Mouse (Mus musculus): ENCODE results near the gene Zfp62. TPM values are rescaled to one million over a fixed set of nuclear protein-coding genes. Genes with fewer than 3 reads are reported as not detected.

The Zfp62 gene
- polyA plus RNA-seq, 1 experiment from 2014 or later: 33.9 TPM

GRCm38 (mm10) chr11:49201142-49201541 is 1.9 kb upstream of the Zfp62 start:
- no peaks in the 10 kb centered on the region for H3K36me3 ChIP-seq (ENCODE audit: control insufficient read depth, insufficient read depth, low read length)
- no peak for ATAC-seq (replicated peaks; ENCODE audit: insufficient number of reproducible peaks, low FRiP score, low TSS enrichment)

GRCm38 (mm10) chr11:49202071-49202470 is 1.0 kb upstream of the Zfp62 start:
- no peak for ATAC-seq (replicated peaks; ENCODE audit: insufficient number of reproducible peaks, low FRiP score, low TSS enrichment)
- Histone ChIP-seq H3K27ac (ENCODE audit: low read depth, low read length) (peak overlapping the region; percentile 100), H3K27me3 (ENCODE audit: control insufficient read depth, insufficient read depth, low read length) (no peaks in the 10 kb centered on the region), H3K4me1 (ENCODE audit: control insufficient read depth, insufficient read depth, low read length) (peaks cover 12% of the 10 kb centered on the region), H3K9ac (ENCODE audit: low read depth, low read length) (peak overlapping the region; percentile 99), H3K9me3 (replicated peaks; ENCODE audit: control insufficient read depth, low read length) (no peaks in the 10 kb centered on the region), H3K4me3 (ENCODE audit: low read depth, low read length) (peak overlapping the region; percentile 94), H3K4me2 (peak overlapping the region; percentile 80), H3K36me3 (ENCODE audit: control insufficient read depth, insufficient read depth, low read length) (peaks cover 2% of the 10 kb centered on the region; the same call in 1 of the 2 replicates)
- 56% methylated on average over 2 of the region's 2 CpGs for WGBS (ENCODE audit: insufficient replicate concordance)

More at GRCm38 (mm10) chr11:49201142-49201541, 1.9 kb upstream of the Zfp62 start:
- Histone ChIP-seq H3K4me2 (no peak overlapping the region), H3K27ac (ENCODE audit: low read depth, low read length) (no peak overlapping the region), H3K27me3 (ENCODE audit: control insufficient read depth, insufficient read depth, low read length) (no peaks in the 10 kb centered on the region), H3K9me3 (replicated peaks; ENCODE audit: control insufficient read depth, low read length) (no peaks in the 10 kb centered on the region), H3K4me1 (ENCODE audit: control insufficient read depth, insufficient read depth, low read length) (peaks cover 9% of the 10 kb centered on the region), H3K9ac (ENCODE audit: low read depth, low read length) (no peak overlapping the region), H3K4me3 (ENCODE audit: low read depth, low read length) (no peak overlapping the region)

GRCm38 (mm10) chr11:49202523-49203061 is 500 bp upstream of the Zfp62 start:
- Histone ChIP-seq H3K9ac (ENCODE audit: low read depth, low read length) (peak overlapping the region; percentile 99), H3K27ac (ENCODE audit: low read depth, low read length) (peak overlapping the region; percentile 100), H3K4me2 (peak overlapping the region; percentile 80), H3K27me3 (ENCODE audit: control insufficient read depth, insufficient read depth, low read length) (no peaks in the 10 kb centered on the region), H3K4me3 (ENCODE audit: low read depth, low read length) (peak overlapping the region; percentile 94), H3K36me3 (ENCODE audit: control insufficient read depth, insufficient read depth, low read length) (peaks cover 2% of the 10 kb centered on the region; the same call in 1 of the 2 replicates), H3K9me3 (replicated peaks; ENCODE audit: control insufficient read depth, low read length) (no peaks in the 10 kb centered on the region), H3K4me1 (ENCODE audit: control insufficient read depth, insufficient read depth, low read length) (peaks cover 12% of the 10 kb centered on the region)
- 0 out of 2 replicates have a peak, but pooled peaks have one; percentile 20 for ATAC-seq (replicated peaks; ENCODE audit: insufficient number of reproducible peaks, low FRiP score, low TSS enrichment)
- 4% methylated on average over 10 of the region's 10 CpGs for WGBS (ENCODE audit: insufficient replicate concordance)

- Histone ChIP-seq H3K27ac (ENCODE audit: low read depth, low read length) (peak overlapping the region; percentile 100), H3K27me3 (ENCODE audit: control insufficient read depth, insufficient read depth, low read length) (no peaks in the 10 kb centered on the region), H3K9me3 (replicated peaks; ENCODE audit: control insufficient read depth, low read length) (no peaks in the 10 kb centered on the region), H3K4me3 (ENCODE audit: low read depth, low read length) (peak overlapping the region; percentile 94), H3K4me2 (peak overlapping the region; percentile 80), H3K4me1 (ENCODE audit: control insufficient read depth, insufficient read depth, low read length) (peaks cover 12% of the 10 kb centered on the region), H3K36me3 (ENCODE audit: control insufficient read depth, insufficient read depth, low read length) (peaks cover 2% of the 10 kb centered on the region; the same call in 1 of the 2 replicates), H3K9ac (ENCODE audit: low read depth, low read length) (peak overlapping the region; percentile 99)
- 1% methylated on average over 24 of the region's 24 CpGs for WGBS (ENCODE audit: insufficient replicate concordance)
- ATAC-seq (replicated peaks; ENCODE audit: insufficient number of reproducible peaks, low FRiP score, low TSS enrichment): peak; percentile 76
Measured at GRCm38 (mm10) chr11:49203771-49204497, 842 bp downstream of the Zfp62 start.

GRCm38 (mm10) chr11:49205080-49205590 is 2.0 kb downstream of the Zfp62 start:
- 79% methylated on average over 6 of the region's 6 CpGs for WGBS (ENCODE audit: insufficient replicate concordance)
- no peak overlapping the region for H3K27ac ChIP-seq (ENCODE audit: low read depth, low read length)
- H3K9me3 ChIP-seq (replicated peaks; ENCODE audit: control insufficient read depth, low read length): no peaks in the 10 kb centered on the region
- peaks cover 2% of the 10 kb centered on the region; the same call in 1 of the 2 replicates for H3K36me3 ChIP-seq (ENCODE audit: control insufficient read depth, insufficient read depth, low read length)
- peaks cover 12% of the 10 kb centered on the region for H3K4me1 ChIP-seq (ENCODE audit: control insufficient read depth, insufficient read depth, low read length)
- H3K4me2 ChIP-seq: peak overlapping the region; percentile 80
- no peaks in the 10 kb centered on the region for H3K27me3 ChIP-seq (ENCODE audit: control insufficient read depth, insufficient read depth, low read length)
- no peak for ATAC-seq (replicated peaks; ENCODE audit: insufficient number of reproducible peaks, low FRiP score, low TSS enrichment)
- H3K9ac ChIP-seq (ENCODE audit: low read depth, low read length): no peak overlapping the region
- peak overlapping the region; percentile 94; the same call in 1 of the 2 replicates for H3K4me3 ChIP-seq (ENCODE audit: low read depth, low read length)

GRCm38 (mm10) chr11:49207495-49207894 is 4.4 kb downstream of the Zfp62 start:
- no peaks in the 10 kb centered on the region for H3K27me3 ChIP-seq (ENCODE audit: control insufficient read depth, insufficient read depth, low read length)
- H3K4me2 ChIP-seq: no peak overlapping the region
- no peak overlapping the region for H3K9ac ChIP-seq (ENCODE audit: low read depth, low read length)
- no peak for ATAC-seq (replicated peaks; ENCODE audit: insufficient number of reproducible peaks, low FRiP score, low TSS enrichment)
- WGBS (ENCODE audit: insufficient replicate concordance): 97% methylated on average over 1 of the region's 1 CpGs
- H3K27ac ChIP-seq (ENCODE audit: low read depth, low read length): no peak overlapping the region
- peaks cover 7% of the 10 kb centered on the region; the same call in 1 of the 2 replicates for H3K4me1 ChIP-seq (ENCODE audit: control insufficient read depth, insufficient read depth, low read length)
- no peak overlapping the region for H3K4me3 ChIP-seq (ENCODE audit: low read depth, low read length)
- H3K9me3 ChIP-seq (replicated peaks; ENCODE audit: control insufficient read depth, low read length): no peaks in the 10 kb centered on the region
- peaks cover 2% of the 10 kb centered on the region; the same call in 1 of the 2 replicates for H3K36me3 ChIP-seq (ENCODE audit: control insufficient read depth, insufficient read depth, low read length)

- H3K4me2 ChIP-seq: no peak overlapping the region
- ATAC-seq (replicated peaks; ENCODE audit: insufficient number of reproducible peaks, low FRiP score, low TSS enrichment): no peak
- H3K9ac ChIP-seq (ENCODE audit: low read depth, low read length): no peak overlapping the region
- no peak overlapping the region for H3K4me3 ChIP-seq (ENCODE audit: low read depth, low read length)
- H3K9me3 ChIP-seq (replicated peaks; ENCODE audit: control insufficient read depth, low read length): no peaks in the 10 kb centered on the region
- no peaks in the 10 kb centered on the region for H3K4me1 ChIP-seq (ENCODE audit: control insufficient read depth, insufficient read depth, low read length)
- H3K27me3 ChIP-seq (ENCODE audit: control insufficient read depth, insufficient read depth, low read length): no peaks in the 10 kb centered on the region
- peaks cover 27% of the 10 kb centered on the region for H3K36me3 ChIP-seq (ENCODE audit: control insufficient read depth, insufficient read depth, low read length)
- H3K27ac ChIP-seq (ENCODE audit: low read depth, low read length): no peak overlapping the region
Measured at GRCm38 (mm10) chr11:49212577-49212976, 9.5 kb downstream of the Zfp62 start.

GRCm38 (mm10) chr11:49213505-49213904 is 10.4 kb downstream of the Zfp62 start:
- no peak overlapping the region for H3K4me2 ChIP-seq
- no peak overlapping the region for H3K4me3 ChIP-seq (ENCODE audit: low read depth, low read length)
- H3K27me3 ChIP-seq (ENCODE audit: control insufficient read depth, insufficient read depth, low read length): no peaks in the 10 kb centered on the region
- no peak overlapping the region for H3K27ac ChIP-seq (ENCODE audit: low read depth, low read length)
- H3K9me3 ChIP-seq (replicated peaks; ENCODE audit: control insufficient read depth, low read length): no peaks in the 10 kb centered on the region
- H3K36me3 ChIP-seq (ENCODE audit: control insufficient read depth, insufficient read depth, low read length): peaks cover 27% of the 10 kb centered on the region
- no peak overlapping the region for H3K9ac ChIP-seq (ENCODE audit: low read depth, low read length)
- H3K4me1 ChIP-seq (ENCODE audit: control insufficient read depth, insufficient read depth, low read length): no peaks in the 10 kb centered on the region
- no peak for ATAC-seq (replicated peaks; ENCODE audit: insufficient number of reproducible peaks, low FRiP score, low TSS enrichment)
- 90% methylated on average over 1 of the region's 1 CpGs for WGBS (ENCODE audit: insufficient replicate concordance)
